Mouse (Mus musculus) heart, adult 8-10 months (tissue): Measurements from ENCODE around the gene Hpcal1. TPM values are rescaled to one million over a fixed set of nuclear protein-coding genes. Genes with fewer than 3 reads are reported as not detected.

ENCODE experiments used
- DNase-seq: peaks from one replicate; pipeline ENCODE4 v3.0.0; 2022; ENCODE audit warnings: low spot score
- total RNA-seq, 4 experiments: library from RNA; stranded (reverse); gene quantifications; 2 replicates each; pipeline ENCODE4 v1.2.4; 2022

Gene Hpcal1
- total RNA-seq, 4 experiments from 2014 or later, result 13.4 to 17.4 (median 14.6) TPM

GRCm38 (mm10) chr12:17712571-17712970 is 21.9 kb downstream of the Hpcal1 start:
- no peak for DNase-seq

- no peak for DNase-seq
Measured at GRCm38 (mm10) chr12:17715720-17716478, 25.2 kb downstream of the Hpcal1 start.

- DNase-seq, result no peak
Measured at GRCm38 (mm10) chr12:17717257-17717656, 26.6 kb downstream of the Hpcal1 start.

GRCm38 (mm10) chr12:17718146-17718545 is 27.5 kb downstream of the Hpcal1 start:
- no peak for DNase-seq

GRCm38 (mm10) chr12:17721058-17721457 is 30.4 kb downstream of the Hpcal1 start:
- DNase-seq, result no peak

GRCm38 (mm10) chr12:17722452-17723181 is 32.0 kb downstream of the Hpcal1 start:
- DNase-seq, result no peak

- DNase-seq, result no peak
Measured at GRCm38 (mm10) chr12:17723182-17723570, 32.5 kb downstream of the Hpcal1 start.

GRCm38 (mm10) chr12:17723999-17724398 is 33.3 kb downstream of the Hpcal1 start:
- no peak for DNase-seq

- DNase-seq, result no peak
Measured at GRCm38 (mm10) chr12:17724412-17725090, 33.9 kb downstream of the Hpcal1 start.

GRCm38 (mm10) chr12:17725592-17725991 is 34.9 kb downstream of the Hpcal1 start:
- no peak for DNase-seq

GRCm38 (mm10) chr12:17726576-17727320 is 36.1 kb downstream of the Hpcal1 start:
- no peak for DNase-seq

GRCm38 (mm10) chr12:17727676-17728339 is 37.2 kb downstream of the Hpcal1 start:
- DNase-seq, result peak; percentile 53

- DNase-seq, result peak; percentile 86
Measured at GRCm38 (mm10) chr12:17729211-17729900, 38.7 kb downstream of the Hpcal1 start.

- no peak for DNase-seq
Measured at GRCm38 (mm10) chr12:17732006-17732405, 41.4 kb downstream of the Hpcal1 start.

- no peak for DNase-seq
Measured at GRCm38 (mm10) chr12:17732546-17732945, 41.9 kb downstream of the Hpcal1 start.

- no peak for DNase-seq
Measured at GRCm38 (mm10) chr12:17733114-17733904, 42.7 kb downstream of the Hpcal1 start.

GRCm38 (mm10) chr12:17736396-17736795 is 45.7 kb downstream of the Hpcal1 start:
- no peak for DNase-seq

GRCm38 (mm10) chr12:17736859-17737577 is 46.4 kb downstream of the Hpcal1 start:
- DNase-seq, result no peak

GRCm38 (mm10) chr12:17737808-17738207 is 47.2 kb downstream of the Hpcal1 start:
- DNase-seq, result no peak
